Mouse (Mus musculus): ENCODE data around the gene Pax5. TPM values are rescaled to one million over a fixed set of nuclear protein-coding genes. Genes with fewer than 3 reads are reported as not detected.
A peak's percentile ranks its signal among the peaks of the same experiment; 100 is the strongest.

The Pax5 gene
- total RNA-seq, 2 experiments from 2014 or later: 0.17 to 0.18 TPM

GRCm38 (mm10) chr4:44624232-44625107, 85.8 kb downstream of the Pax5 start:
- intact Hi-C loops (cut with DNase I): no loop called here
- DNase-seq (ENCODE audit: extremely low spot score in 1 of 2, low spot score in 2 of 2): no peak

DNA sequence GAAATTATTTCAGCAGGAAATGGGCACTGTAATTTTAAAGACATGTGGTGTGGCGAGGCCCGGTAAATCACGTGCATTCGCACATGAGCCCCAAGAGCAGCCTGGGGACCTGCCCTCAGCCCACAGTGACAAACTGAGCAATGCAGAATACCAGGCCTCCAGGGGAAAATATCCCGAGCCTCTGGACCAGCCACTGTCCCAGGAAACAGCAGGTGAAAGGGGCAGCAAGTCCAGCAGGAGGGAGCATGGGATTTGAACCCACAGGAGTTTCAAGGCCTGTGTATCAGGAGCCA, 86.9 kb downstream of the Pax5 start:
- intact Hi-C loops (cut with DNase I): no loop called here
- DNase-seq (ENCODE audit: extremely low spot score in 1 of 2, low spot score in 2 of 2): no peak

DNA sequence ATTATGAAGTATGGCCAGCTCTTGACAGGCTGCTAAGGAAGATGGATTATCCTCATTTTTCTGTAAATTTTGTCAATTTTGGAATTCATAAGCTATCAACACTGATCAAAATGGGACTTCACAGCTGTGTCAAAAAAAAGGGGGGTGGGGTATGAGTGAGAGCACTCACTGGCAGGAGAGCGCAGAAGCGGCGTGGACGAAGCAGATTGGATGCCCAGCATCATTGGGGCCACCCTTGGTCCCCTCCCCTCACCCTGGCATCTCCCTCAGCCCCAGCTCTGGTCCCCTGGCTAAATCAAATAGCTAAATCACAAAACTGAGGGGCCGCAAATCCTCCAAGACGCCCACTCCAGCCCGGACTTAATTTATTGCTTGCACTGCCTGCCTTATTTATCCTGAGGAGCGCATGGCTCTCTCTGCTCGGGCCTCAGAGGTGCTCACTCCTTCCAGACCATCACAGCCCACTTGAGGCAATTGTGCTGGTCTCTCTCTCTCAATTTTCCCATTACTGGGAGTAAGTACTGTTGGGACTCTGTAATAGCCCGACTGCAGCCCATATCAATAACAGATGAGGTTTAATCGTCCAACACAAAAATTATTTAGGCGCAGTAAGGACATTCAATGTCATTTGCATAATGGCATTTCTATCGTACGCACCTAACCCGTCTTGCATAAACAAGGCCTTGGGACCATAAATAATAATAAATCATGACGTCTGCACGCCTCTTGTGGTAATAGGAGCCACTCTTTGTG, 87.4 kb downstream of the Pax5 start:
- no peak for DNase-seq (ENCODE audit: extremely low spot score in 1 of 2, low spot score in 2 of 2)
- intact Hi-C loops (cut with DNase I): no loop called here

DNA sequence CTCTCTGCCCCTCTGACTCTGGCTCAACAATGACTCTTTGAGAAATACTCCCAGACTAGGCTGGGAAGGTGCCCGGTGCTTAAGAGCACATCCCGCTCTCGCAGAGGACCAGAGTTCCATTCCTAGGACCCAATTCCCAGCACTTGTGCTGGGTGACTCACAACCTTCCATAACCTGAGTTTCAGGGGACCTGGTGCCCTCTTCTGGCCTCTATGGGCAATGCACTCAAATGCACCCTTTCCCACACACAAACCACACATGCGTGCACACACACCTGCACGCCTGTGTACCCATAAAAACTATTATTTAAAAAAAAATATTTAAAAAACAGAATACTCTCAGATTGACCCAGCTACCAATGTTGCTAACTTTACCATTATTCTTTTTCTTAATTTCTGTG, 90.0 kb downstream of the Pax5 start:
- no peak for DNase-seq (ENCODE audit: extremely low spot score in 1 of 2, low spot score in 2 of 2)
- intact Hi-C loops (cut with DNase I): no loop called here

DNA sequence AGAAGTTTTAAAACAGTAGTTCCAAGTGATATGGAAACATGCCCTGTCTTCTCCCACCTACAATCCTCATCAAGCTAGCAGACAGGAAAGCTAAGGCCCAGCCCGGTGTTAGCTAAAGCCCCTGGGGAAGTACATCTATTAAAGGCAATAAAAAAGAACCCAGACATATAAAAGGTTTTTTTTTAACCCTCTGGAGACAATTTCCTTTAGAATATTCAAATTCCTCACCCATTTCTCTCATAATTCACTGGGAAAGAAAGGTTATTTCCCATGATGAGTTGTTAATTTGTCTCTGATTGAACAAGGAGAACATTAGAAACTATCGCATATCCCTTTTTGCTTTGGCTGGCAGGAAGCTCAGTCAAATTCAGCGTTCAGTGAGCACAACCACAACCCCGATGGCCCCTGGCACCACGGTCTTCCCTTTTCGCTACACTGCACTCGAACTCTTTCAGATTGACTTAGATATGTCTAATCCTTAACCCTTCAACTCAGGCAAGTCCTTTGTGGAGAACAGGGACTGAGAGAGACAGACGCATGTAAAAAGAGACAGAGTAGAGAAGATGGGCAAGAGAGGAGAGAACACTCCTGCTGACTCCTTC, 96.1 kb downstream of the Pax5 start:
- DNase-seq (ENCODE audit: extremely low spot score in 1 of 2, low spot score in 2 of 2): no peak
- intact Hi-C loops (cut with DNase I): no loop called here

GRCm38 (mm10) chr4:44612392-44612791, 97.9 kb downstream of the Pax5 start:
- intact Hi-C loops (cut with DNase I): no loop called here
- no peak for DNase-seq (ENCODE audit: extremely low spot score in 1 of 2, low spot score in 2 of 2)

- no peak for DNase-seq (ENCODE audit: extremely low spot score in 1 of 2, low spot score in 2 of 2)
- intact Hi-C loops (cut with DNase I): no loop called here
These were observed 104.8 kb downstream of the Pax5 start for GRCm38 (mm10) chr4:44605453-44605852.

GRCm38 (mm10) chr4:44602257-44602801, 108.0 kb downstream of the Pax5 start:
- intact Hi-C loops (cut with DNase I): no loop called here
- DNase-seq (ENCODE audit: extremely low spot score in 1 of 2, low spot score in 2 of 2): no peak

DNA sequence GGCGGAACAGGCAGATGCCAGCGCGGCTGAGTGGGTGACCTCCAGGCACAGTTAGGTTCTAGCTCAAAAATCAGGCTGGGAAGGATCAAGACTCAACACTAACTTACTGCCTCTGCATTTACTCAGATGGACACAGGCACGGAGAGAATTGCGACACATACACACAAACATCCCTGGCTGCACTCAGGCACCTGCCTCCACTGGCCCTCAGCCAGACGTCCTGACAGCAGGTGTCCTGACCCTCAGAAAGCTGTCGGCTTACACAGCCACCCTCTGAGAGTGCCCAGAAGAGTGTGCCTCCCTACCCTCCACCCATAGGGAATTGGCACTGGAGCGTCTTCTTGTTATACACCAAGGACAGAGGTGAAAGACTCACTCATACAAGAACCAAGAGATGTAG, 108.9 kb downstream of the Pax5 start:
- intact Hi-C loops (cut with DNase I): no loop called here

GRCm38 (mm10) chr4:44600875-44601274, 109.4 kb downstream of the Pax5 start:
- peak; percentile 31 to 71 for DNase-seq (ENCODE audit: extremely low spot score in 1 of 2, low spot score in 2 of 2)

More for the DNA sequence above, 108.9 kb downstream of the Pax5 start:
- no peak for DNase-seq (ENCODE audit: extremely low spot score in 1 of 2, low spot score in 2 of 2)

GRCm38 (mm10) chr4:44597965-44598364, 112.3 kb downstream of the Pax5 start:
- intact Hi-C loops (cut with DNase I): no loop called here
- DNase-seq (ENCODE audit: extremely low spot score in 1 of 2, low spot score in 2 of 2): no peak

More at GRCm38 (mm10) chr4:44600875-44601274, 109.4 kb downstream of the Pax5 start:
- intact Hi-C loops (cut with DNase I): no loop called here

DNA sequence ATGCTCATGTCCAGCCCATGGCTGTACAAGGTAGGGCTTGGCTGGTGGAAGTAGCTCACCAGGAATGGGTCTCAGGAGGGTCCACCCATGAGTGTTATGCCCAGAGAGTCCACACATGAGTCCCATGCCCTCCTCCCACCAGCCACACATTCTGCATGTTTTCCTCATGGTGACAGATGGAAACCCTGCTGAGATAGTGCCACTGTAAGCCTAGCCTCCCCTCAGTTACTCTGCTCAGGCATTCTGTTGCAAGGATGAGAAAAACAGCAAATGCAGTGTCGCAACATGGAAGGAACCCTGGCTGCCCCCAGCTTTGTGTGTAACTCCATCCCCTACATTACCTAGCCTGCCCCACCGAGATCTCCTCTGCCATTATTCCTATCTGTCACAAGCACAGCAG, 117.2 kb downstream of the Pax5 start:
- intact Hi-C loops (cut with DNase I): no loop called here
- no peak for DNase-seq (ENCODE audit: extremely low spot score in 1 of 2, low spot score in 2 of 2)

GRCm38 (mm10) chr4:44582687-44583086, 127.6 kb downstream of the Pax5 start:
- intact Hi-C loops (cut with DNase I): no loop called here
- no peak for DNase-seq (ENCODE audit: extremely low spot score in 1 of 2, low spot score in 2 of 2)

DNA sequence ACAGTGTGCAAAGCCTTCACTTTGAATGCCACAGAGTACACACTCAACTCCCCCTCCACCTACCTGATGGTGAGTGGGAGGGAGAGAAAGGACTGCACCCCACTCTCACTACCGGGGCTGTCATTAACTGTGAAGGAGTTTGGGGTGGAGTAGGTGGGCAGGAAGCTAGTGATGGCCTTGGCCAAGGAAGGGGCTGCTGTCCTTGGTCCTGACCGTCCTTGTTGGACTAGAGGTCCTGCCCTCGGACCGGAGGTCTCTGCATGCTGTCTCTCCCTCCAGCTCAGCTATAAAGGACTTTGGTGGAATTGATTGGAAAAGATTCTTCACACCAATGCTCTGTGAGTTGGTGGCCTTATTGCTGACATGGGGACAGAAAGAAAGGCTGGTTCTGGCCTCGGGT, 131.7 kb downstream of the Pax5 start:
- DNase-seq (ENCODE audit: extremely low spot score in 1 of 2, low spot score in 2 of 2): no peak
- intact Hi-C loops (cut with DNase I): loop anchor here (10.0 kb wide), 1 partner anchor 116 kb away; no protein-coding TSS in a partner anchor

DNA sequence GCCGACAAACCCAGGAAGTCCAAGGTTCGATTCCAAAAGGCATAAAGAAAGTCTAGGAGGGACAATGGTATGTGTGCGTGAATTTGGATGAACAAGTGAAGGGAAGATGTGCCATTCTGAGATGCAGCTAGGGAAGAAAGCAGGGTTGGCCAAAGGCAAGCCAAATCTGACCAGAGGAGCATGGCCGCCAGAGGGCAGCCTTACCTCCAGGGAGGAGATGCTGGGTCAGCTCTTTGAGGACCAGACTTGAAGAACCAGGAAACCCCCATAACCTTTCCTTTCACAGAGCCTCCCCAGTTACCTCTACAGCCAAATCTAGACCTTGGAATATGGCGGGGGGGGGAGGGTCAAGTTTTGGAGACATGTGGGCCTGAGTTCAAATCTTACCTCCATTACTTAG, 133.0 kb downstream of the Pax5 start:
- peak in 1 of 2 experiments; percentile 64 for DNase-seq (ENCODE audit: extremely low spot score in 1 of 2, low spot score in 2 of 2)
- intact Hi-C loops (cut with DNase I): loop anchor here (10.0 kb wide), 1 partner anchor 118 kb away; no protein-coding TSS in a partner anchor

- DNase-seq (ENCODE audit: extremely low spot score in 1 of 2, low spot score in 2 of 2): no peak
- intact Hi-C loops (cut with DNase I): loop anchor here (10.0 kb wide), 1 partner anchor 118 kb away; no protein-coding TSS in a partner anchor
These were observed 133.5 kb downstream of the Pax5 start for GRCm38 (mm10) chr4:44576786-44577185.

GRCm38 (mm10) chr4:44573017-44573416, 137.3 kb downstream of the Pax5 start:
- no peak for DNase-seq (ENCODE audit: extremely low spot score in 1 of 2, low spot score in 2 of 2)
- intact Hi-C loops (cut with DNase I): loop anchor here (10.0 kb wide), 1 partner anchor 122 kb away; no protein-coding TSS in a partner anchor

DNA sequence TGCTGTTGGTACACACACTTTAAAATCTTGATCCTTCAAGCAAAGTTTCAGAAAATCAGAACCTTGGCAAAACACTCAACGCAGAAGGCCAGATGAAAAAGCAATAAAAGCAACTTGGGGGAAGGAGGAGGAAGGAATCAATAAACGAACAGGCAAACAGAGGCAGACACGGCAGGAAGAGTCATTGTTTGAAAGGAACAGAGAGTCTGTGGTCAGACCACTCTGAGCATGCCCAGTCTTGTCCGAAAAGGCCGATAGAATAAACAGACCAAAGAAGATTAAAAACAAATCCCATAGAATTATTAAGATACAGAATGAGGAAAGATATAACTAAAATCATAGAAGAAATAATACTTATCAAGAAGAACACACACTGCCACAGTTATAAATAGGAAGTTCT, 137.9 kb downstream of the Pax5 start:
- intact Hi-C loops (cut with DNase I): loop anchor here (10.0 kb wide), 1 partner anchor 122 kb away; no protein-coding TSS in a partner anchor
- no peak for DNase-seq (ENCODE audit: extremely low spot score in 1 of 2, low spot score in 2 of 2)

- intact Hi-C loops (cut with DNase I): loop anchor here (10.0 kb wide), 1 partner anchor 244 kb away; no protein-coding TSS in a partner anchor
- no peak for DNase-seq (ENCODE audit: extremely low spot score in 1 of 2, low spot score in 2 of 2)
These were observed 141.1 kb downstream of the Pax5 start for GRCm38 (mm10) chr4:44569138-44569537.
